8 mouse cellular contexts compared by ENCODE assay signal in the genomic region with DNA sequence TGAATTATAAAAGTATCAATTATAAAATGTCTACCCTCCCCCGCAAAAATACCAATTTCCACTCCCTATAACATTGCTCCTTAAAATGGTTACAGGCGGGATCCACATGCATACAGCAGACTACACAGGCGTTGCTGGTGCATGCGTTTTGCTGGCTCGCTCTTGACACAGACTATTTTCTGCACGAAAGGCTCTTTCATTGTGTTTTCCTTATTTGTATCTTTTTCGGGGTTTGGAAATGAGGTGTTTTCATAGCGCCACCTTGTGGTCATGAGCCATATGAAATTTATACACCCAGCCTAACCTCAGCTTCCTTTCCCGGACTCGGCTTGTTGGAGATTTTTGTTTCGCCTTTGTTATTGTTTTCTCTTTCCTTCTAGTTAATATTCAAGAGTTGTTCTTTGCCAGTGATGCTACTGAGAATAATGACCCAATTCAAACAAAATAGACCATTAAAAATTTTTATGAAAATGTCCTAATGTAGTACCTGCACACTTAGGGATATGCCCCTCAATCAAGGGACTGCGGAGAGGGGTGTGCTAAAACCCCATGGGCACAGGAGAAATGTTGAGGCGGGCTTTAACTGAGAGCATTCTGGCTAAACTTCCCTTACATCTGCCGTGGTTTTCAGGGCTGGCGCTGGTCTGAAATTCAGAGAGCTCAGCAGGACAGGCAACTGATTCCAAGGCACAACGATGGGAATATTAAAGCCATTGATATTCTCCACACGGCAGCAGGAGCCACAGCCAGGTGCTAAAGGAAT. TPM values are rescaled to one million over a fixed set of nuclear protein-coding genes. Genes with fewer than 3 reads are reported as not detected.
DNase-seq lines count a peak whose midpoint lies in the region; ATAC-seq lines count a peak whose summit lies in the region.

No protein-coding gene starts in this region.

- 16% methylated on average over 17 of the region's 17 CpGs for WGBS in hindbrain, embryonic 14.5 days
- 26% methylated on average over 17 of the region's 17 CpGs for WGBS in lung, embryonic 15.5 days

- DNase-seq in R1 (ENCODE audit: low read depth, low spot score): peak; percentile 73
- peak; percentile 57 for DNase-seq in cerebellum, adult 9-11 months
- peak; percentile 73 to 89 for DNase-seq in frontal cortex, postnatal 36 days (ENCODE audit: low spot score in 2 of 2)
- DNase-seq in hindbrain, embryonic 14.5 days (ENCODE audit: low spot score): peak; percentile 95
- DNase-seq in layer of hippocampus, postnatal 10 days (ENCODE audit: low spot score in 2 of 2): peak; percentile 81 to 85
- peak; percentile 36 for DNase-seq in ovary, postnatal 36 days (ENCODE audit: low spot score)
- peak; percentile 79 for DNase-seq in thymus, postnatal 4 days

- H3K9ac ChIP-seq in hindbrain, embryonic 14.5 days: no peak overlapping the region
- no peak overlapping the region for H3K9ac ChIP-seq in lung, embryonic 15.5 days

- H3K4me1 ChIP-seq in hindbrain, embryonic 14.5 days (replicated peaks; ENCODE audit: control insufficient read depth, insufficient read depth, low read length): peaks cover 13% of the 10 kb centered on the region
- H3K4me1 ChIP-seq in lung, embryonic 15.5 days: peaks cover 19% of the 10 kb centered on the region

- no peaks in the 10 kb centered on the region for H3K9me3 ChIP-seq in hindbrain, embryonic 14.5 days (ENCODE audit: control insufficient read depth, low read length)
- no peaks in the 10 kb centered on the region for H3K9me3 ChIP-seq in lung, embryonic 15.5 days

- H3K4me3 ChIP-seq in hindbrain, embryonic 14.5 days (replicated peaks; ENCODE audit: low read length): no peak overlapping the region
- H3K4me3 ChIP-seq in lung, embryonic 15.5 days: no peak overlapping the region

- ATAC-seq in hindbrain, embryonic 14.5 days (ENCODE audit: low FRiP score): peak; percentile 85
- ATAC-seq in lung, embryonic 15.5 days (ENCODE audit: borderline replicate concordance, extremely low read depth, low FRiP score, low TSS enrichment): peak; percentile 82; the same call in 1 of the 2 replicates

- no peaks in the 10 kb centered on the region for H3K36me3 ChIP-seq in hindbrain, embryonic 14.5 days (replicated peaks; ENCODE audit: control insufficient read depth, insufficient read depth)
- no peaks in the 10 kb centered on the region for H3K36me3 ChIP-seq in lung, embryonic 15.5 days

- no peak overlapping the region for H3K27ac ChIP-seq in hindbrain, embryonic 14.5 days
- H3K27ac ChIP-seq in lung, embryonic 15.5 days: no peak overlapping the region

- no peaks in the 10 kb centered on the region for H3K27me3 ChIP-seq in hindbrain, embryonic 14.5 days (ENCODE audit: control insufficient read depth, insufficient read depth, low read length)
- H3K27me3 ChIP-seq in lung, embryonic 15.5 days: no peaks in the 10 kb centered on the region

- peak overlapping the region; percentile 38 for H3K4me2 ChIP-seq in hindbrain, embryonic 14.5 days (replicated peaks)
- peak overlapping the region; percentile 45 for H3K4me2 ChIP-seq in lung, embryonic 15.5 days

RNA-seq across cellular contexts. Expression of gene Cd180, which starts 48.4 kb away (rescaled TPM):
- 1.0 and 1.1 TPM in 2 replicates for polyA plus RNA-seq in hindbrain, embryonic 14.5 days (2014; fragmentation: Nextera tagmentation; extraction: Ambion mirVana)
- 1 to 10 TPM; 3.0 to 4.3 TPM for total RNA-seq in layer of hippocampus, postnatal 10 days (2021)
- polyA plus RNA-seq in lung, embryonic 15.5 days (2015; fragmentation: Nextera tagmentation; extraction: Ambion mirVana): 0.45 and 0.61 TPM in 2 replicates

Comparison
In these comparisons a context has a peak if more than half of its experiments do, and no peak if none do; other contexts are left out.
1. DNase-seq: peak in every context shown above with its lines; median percentile 95 in hindbrain, embryonic 14.5 days; 83 in layer of hippocampus, postnatal 10 days; 81 in frontal cortex, postnatal 36 days; 79 in thymus, postnatal 4 days; 73 in R1; 57 in cerebellum, adult 9-11 months; 36 in ovary, postnatal 36 days.